Mouse (Mus musculus) spleen, postnatal 14 days (tissue): ENCODE results near the gene Gm14406.
"Not testable (repeated sequence)": the region's sequence is repeated elsewhere in the genome, so short reads cannot be mapped to it uniquely, and the experiment has no call there.

Experiments used
- DNase-seq, 2 experiments: peaks; one replicate each; pipeline ENCODE4 v3.0.0; 2021 to 2022; ENCODE audit warnings: low spot score in 2 of 2

Gene Gm14406

DNA sequence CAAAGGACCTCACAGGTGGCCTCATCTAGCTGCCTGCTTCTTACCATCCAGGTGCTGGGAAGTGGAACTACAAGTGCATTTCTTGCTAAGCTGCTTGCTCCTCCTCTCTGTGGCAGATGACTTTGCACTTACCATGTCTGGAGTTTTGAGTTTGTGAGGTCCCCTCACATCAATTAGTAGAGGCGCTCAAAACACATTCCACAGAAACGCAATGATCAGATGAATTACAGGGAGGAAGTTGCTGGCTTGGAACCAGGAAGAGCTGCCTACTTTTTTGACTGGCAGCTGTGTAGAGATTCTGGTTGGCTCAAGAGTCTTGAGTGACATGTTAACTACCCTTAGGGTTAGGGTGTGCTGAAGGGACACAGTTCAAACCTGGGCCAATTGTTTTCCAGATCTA is at the start of gene Gm14406:
Gene Gm14406, minus strand, starts transcription at position 213 of the 400 bp plus-strand sequence.
- DNase-seq: not testable (repeated sequence)

DNA sequence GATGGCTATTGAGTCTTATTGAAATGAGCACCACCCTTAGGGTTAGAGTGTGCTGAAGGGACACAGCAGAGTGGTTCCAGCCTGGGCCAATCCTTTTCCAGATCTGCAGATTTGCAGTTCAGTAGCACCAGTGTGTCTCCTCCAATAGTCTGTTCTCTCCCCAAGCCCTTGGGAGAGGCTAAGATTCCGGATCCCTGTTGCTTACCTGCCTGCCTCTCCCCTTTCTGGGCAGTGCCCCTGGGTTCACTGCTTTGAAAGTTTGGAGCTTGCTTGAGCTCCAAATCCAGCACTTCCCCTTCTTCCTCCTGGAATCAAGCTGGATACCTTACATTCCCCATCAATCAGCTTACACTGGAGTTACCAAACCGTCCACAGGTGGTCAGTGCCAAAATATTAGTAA is 2.9 kb downstream of the Gm14406 start:
- DNase-seq: not testable (repeated sequence)

DNA sequence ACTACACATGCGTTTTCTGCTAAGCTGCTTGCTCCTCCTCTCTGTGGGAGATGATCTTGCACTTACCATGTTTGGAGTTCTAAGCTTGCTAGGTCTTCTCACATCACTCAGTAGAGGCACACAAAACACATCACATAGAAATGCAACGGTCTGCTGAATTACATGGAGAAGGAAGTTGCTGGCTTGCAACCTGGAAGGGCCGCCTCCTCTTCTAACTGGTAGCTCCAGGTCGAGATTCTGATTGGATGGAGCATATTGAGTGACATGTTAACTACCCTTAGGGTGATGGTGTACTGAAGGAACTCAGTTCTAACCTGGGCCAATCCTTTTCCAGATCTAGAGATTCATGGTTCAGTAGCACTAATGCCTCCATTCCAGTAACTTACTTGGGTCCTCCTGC is 18.6 kb downstream of the Gm14406 start:
- not testable (repeated sequence) for DNase-seq

DNA sequence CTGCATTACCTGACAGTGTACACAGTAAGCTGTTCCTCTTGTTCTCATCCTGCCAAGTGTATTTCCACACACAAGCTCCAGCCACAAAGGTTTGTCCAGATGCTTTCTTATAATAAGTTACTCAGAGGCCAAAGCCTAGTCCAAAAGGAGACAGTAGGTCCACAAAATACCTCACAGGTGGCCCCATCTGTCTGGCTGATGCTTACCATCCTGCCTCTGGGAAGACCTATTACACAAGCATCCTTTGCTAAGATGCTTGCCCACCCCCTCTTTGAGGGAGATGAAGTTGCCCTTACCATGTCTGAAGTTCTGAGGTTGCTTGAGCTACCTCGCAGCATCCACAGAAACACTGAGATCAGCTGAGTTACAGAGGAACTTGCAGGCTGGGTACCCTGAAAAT is 22.7 kb downstream of the Gm14406 start:
- DNase-seq: not testable (repeated sequence)

DNA sequence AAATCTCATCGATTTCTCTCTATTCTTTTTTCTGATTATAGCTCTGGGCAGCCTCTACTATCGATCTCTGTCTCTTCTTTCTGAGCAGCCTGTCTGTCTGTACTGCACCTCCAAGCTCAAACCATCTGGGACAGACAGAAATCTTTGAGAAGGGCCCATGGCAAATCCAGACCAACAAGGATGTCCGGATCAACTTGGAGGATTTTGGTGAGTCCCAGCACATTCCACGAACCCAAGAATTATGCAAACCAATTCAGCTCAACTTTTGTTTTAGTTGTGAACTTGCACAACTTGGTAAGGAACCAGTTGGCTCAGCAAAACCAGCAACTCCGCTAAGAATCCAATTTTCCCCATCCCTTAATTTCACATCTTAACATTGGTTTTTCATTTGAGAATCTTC is 40.3 kb downstream of the Gm14406 start:
- DNase-seq: not testable (repeated sequence)

DNA sequence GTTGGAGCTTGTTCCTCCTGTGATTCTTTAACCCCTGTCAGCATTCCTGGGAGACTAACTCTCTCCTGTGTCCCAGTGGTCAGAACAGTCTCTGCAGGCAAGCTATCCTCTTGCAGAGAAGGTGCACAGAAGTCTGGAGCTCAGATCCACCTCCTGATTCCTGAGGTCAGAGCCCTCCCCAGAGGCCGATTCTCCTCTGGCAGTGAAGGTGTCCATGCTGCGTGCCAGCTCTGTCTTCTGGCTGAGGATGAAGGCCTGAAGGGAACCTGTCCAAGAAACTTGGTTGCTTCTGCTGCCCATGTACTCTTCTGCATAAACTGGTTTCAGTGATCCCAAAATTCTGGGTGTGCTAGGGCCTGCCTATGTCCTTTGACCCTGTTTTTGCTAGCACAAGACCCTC is 40.9 kb downstream of the Gm14406 start:
- DNase-seq: not testable (repeated sequence)

DNA sequence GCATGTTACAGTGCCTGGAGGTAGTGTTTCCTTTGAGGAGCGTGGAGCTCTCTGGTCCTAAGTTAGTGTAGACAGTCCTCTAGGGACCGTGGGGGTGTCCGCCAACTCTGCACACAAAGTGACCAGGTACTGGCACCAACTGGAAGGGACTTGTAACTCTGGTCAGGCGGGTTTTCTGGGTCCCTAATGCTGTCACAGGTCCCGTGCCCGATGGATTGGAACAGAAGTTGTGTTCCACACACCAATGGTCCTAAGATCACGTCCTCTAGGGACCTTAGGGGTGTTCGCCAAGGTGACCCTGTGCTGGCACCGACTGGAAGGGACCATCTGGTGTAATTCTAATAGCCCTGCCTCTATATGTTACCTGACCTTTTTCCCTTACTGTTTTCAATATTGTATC is 42.1 kb downstream of the Gm14406 start:
- DNase-seq: no peak

DNA sequence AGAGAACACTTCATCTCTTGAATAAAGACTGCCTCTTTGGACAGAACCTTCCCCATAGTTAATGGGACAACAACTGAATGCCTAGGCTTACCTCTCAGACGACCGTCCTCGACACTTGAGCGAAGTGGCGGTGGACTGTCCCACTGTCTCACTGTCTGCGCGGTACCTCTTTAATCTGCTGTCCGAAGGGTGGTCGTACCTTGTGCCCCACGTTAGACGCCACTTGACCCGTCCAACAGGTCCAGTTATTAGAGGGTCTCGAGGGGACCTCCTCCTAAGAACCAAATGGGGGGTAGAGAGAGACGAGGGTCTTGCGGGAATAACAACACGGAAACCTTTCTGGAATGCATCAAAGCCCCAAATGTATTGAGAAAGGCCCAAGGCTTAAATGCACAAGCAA is 53.8 kb downstream of the Gm14406 start:
- not testable (repeated sequence) for DNase-seq

DNA sequence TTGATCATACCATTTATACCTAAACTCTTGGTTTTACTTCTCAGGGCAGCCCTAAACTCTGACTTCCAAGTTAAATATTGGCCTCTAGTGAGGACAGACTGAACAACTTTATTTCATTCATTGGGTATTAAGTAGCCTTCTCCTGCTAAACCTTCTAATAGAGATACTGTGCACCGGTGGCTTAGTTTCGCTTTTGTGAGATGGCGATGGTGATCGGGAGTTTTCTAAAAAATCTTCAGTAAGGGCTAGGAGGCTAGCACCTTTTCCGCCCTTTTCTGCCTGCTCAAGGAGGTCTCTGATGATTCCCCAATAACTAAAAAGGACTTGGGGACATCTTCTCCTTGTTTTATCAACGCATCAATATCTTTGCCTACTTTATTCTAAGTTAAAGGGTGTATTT is 54.3 kb downstream of the Gm14406 start:
- not testable (repeated sequence) for DNase-seq

DNA sequence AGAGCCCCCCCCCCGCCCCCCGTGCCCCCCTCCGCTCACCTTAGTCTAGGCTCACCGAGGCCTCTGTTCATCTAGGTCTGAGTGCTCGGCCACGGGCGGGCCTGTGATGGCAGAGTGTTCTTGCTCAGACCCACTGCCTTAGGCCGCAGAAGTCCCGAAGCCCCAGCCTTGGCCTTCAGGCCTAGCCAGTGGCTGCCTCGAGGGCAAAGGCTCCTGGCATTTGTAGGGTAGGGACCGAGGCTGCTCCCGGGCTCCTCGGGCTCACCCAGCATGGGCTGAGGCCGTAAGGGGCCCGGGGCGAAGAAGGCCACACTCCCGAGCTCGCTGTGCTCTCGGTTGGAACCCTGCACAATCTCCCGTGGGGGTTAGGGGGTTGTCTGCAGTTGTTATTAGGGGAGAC is 54.9 kb downstream of the Gm14406 start:
- no peak for DNase-seq

DNA sequence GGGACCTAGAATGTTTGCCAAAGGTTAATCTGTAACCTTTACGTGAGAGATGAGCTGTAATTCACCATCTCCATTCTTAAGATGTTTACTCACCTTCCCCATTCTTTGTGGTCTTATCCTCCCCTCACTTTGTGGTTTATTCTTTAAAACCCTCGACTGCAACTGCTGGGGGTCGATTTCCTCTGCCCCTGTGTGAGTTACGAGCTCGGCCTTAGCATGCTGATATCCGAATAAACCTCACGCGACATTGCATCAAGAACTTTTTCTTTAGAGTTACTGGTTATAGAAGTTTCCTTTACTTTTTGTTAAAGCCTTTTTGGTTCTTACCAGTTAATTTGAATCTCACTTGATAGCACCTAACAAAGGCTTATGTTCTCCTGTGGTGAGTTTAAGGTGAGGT is 58.0 kb downstream of the Gm14406 start:
- DNase-seq: no peak
